Mouse (Mus musculus) stomach, embryonic 15.5 days (tissue): ENCODE results near the gene Numbl. TPM values are rescaled to one million over a fixed set of nuclear protein-coding genes. Genes with fewer than 3 reads are reported as not detected.

Experiments
- ATAC-seq: fragments of 200-750 bp; cut with Nextera tagmentation; 2 replicates; pipeline ENCODE4 v1.8.0; 2017; ENCODE audit warnings: low read depth, moderate number of reproducible peaks, moderate TSS enrichment; ENCODE audit not compliant: insufficient read depth, low FRiP score
- H3K27ac ChIP-seq: fragments of 300-500 bp; sonication (generic); 2 replicates; pipeline ENCODE4 v1.5.1; 2015; ENCODE audit warnings: mild to moderate bottlenecking, inconsistent platforms
- H3K27me3 ChIP-seq: fragments of 300-500 bp; sonication (generic); replicated peaks from 2 replicates; pipeline ENCODE4 v1.6.1; 2015; ENCODE audit warnings: inconsistent platforms
- H3K36me3 ChIP-seq: fragments of 300-500 bp; sonication (generic); 2 replicates; pipeline ENCODE4 v1.6.1; 2015; ENCODE audit warnings: inconsistent platforms
- H3K4me1 ChIP-seq: fragments of 300-500 bp; sonication (generic); 2 replicates; pipeline ENCODE4 v1.6.1; 2015; ENCODE audit warnings: inconsistent platforms
- H3K4me2 ChIP-seq: fragments of 300-500 bp; sonication (generic); 2 replicates; pipeline ENCODE4 v1.6.1; 2015; ENCODE audit warnings: mild to moderate bottlenecking, inconsistent platforms
- H3K4me3 ChIP-seq: fragments of 300-500 bp; sonication (generic); replicated peaks from 2 replicates; pipeline ENCODE4 v1.5.1; 2015; ENCODE audit warnings: inconsistent platforms
- H3K9ac ChIP-seq: fragments of 300-500 bp; sonication (generic); 2 replicates; pipeline ENCODE4 v1.6.1; 2015; ENCODE audit warnings: inconsistent platforms
- H3K9me3 ChIP-seq: fragments of 300-500 bp; sonication (generic); 2 replicates; pipeline ENCODE4 v1.6.1; 2016; ENCODE audit warnings: inconsistent platforms
- WGBS: fragments of 180-500 bp; shearing (Covaris S2); methylation state at CpG from one replicate; pipeline ENCODE4 v1.1.7; 2015; 5-methylcytosine and 5-hydroxymethylcytosine counted together
- polyA plus RNA-seq: library from polyadenylated mRNA; unstranded; fragments of >200 nt; fragmentation: Nextera tagmentation; extraction: Ambion mirVana; gene quantifications from 2 replicates; pipeline ENCODE4 v1.2.1, GENCODE M21; 2015

Numbl gene
- polyA plus RNA-seq, 1 experiment from 2014 or later: 23.4 TPM

GRCm38 (mm10) chr7:27257046-27257851, 984 bp upstream of the Numbl start:
- Histone ChIP-seq H3K27ac (peak overlapping the region; percentile 81), H3K4me1 (peaks cover 25% of the 10 kb centered on the region), H3K4me2 (peak overlapping the region; percentile 84), H3K9ac (no peak overlapping the region), H3K27me3 (no peaks in the 10 kb centered on the region), H3K9me3 (no peaks in the 10 kb centered on the region), H3K4me3 (peak overlapping the region; percentile 74), H3K36me3 (0 out of 2 replicates have a peak, but pooled peaks cover 8% of the 10 kb centered on the region)
- ATAC-seq: 0 out of 2 replicates have a peak, but pooled peaks have one; percentile 1
- WGBS: 37% methylated on average over 27 of the region's 27 CpGs

DNA sequence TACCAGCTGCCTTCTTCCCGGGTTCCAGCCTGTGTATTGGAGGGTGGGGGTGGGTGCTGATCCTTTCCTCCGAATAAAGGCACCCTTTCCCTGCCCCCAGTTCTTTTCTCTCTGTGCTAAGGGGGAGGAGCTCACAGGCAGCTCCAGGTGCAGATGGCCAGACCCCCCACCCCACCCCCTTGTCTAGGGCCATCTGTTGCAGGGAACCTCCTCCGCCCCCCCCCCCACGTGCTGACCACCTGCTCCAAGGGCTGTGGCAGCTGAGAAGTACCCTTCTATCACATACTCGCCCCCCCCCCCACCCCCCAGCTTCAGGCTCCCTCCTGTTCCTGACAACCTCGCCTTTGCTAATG, 405 bp upstream of the Numbl start:
- WGBS: 5% methylated on average over 5 of the region's 6 CpGs
- Histone ChIP-seq H3K9me3 (no peaks in the 10 kb centered on the region), H3K4me3 (peak overlapping the region; percentile 74), H3K27ac (peak overlapping the region; percentile 81), H3K4me1 (peaks cover 25% of the 10 kb centered on the region), H3K36me3 (peaks cover 13% of the 10 kb centered on the region; the same call in 1 of the 2 replicates), H3K4me2 (peak overlapping the region; percentile 84), H3K9ac (no peak overlapping the region), H3K27me3 (no peaks in the 10 kb centered on the region)
- no peak; the same call in 1 of the 2 replicates for ATAC-seq

DNA sequence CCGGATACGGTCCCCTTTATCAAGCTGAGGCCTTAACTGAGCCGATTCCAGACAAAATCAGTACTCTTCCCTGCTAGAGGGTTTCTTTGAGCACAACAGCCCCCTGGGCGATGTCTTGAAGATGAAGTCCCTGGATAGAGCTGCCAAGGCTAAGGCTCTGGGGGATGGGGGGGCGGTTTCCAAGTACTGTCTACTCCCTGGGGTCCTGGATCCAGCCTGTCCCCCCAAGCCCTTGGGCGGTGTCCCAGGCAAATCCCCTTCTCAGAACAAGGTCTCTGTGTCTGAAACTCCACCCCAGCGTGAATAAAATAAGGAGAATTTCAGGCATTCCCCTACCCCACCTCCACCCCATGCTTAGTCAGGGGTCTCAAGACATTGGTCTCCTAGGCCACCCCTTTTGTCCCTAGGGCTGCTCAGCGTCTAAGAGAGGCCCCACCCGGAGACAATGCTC, 1.1 kb downstream of the Numbl start:
- H3K27ac ChIP-seq: peak overlapping the region; percentile 81
- 6% methylated on average over 9 of the region's 9 CpGs for WGBS
- H3K9me3 ChIP-seq: no peaks in the 10 kb centered on the region
- H3K4me1 ChIP-seq: peaks cover 25% of the 10 kb centered on the region
- peak overlapping the region; percentile 74 for H3K4me3 ChIP-seq
- ATAC-seq: no peak
- peak overlapping the region; percentile 84 for H3K4me2 ChIP-seq
- H3K27me3 ChIP-seq: no peaks in the 10 kb centered on the region
- peak overlapping the region; percentile 85 for H3K9ac ChIP-seq
- H3K36me3 ChIP-seq: peaks cover 18% of the 10 kb centered on the region

DNA sequence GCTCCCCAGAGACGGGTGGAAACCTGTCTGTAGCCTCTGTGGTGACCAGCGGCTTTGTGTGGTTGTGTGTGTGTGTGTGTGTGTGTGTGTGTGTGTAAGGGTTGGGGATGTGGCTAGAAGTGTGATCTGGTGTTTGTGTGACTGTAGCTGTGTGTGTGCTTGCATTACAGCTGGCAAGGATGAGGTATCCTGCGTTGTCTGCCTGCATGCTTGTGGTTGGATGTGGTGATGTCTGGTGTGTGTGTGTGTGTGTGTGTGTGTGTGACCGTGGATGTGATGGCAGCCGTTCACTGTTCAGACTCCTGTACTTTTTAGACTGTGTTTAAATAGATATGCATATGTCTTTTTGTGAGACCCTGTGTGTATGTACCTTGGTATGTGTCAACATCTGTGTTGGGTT, 1.5 kb downstream of the Numbl start:
- 28% methylated on average over 5 of the region's 5 CpGs for WGBS
- peak overlapping the region; percentile 74 for H3K4me3 ChIP-seq
- peak overlapping the region; percentile 81 for H3K27ac ChIP-seq
- ATAC-seq: no peak
- peak overlapping the region; percentile 85 for H3K9ac ChIP-seq
- H3K4me2 ChIP-seq: peak overlapping the region; percentile 84
- H3K4me1 ChIP-seq: peaks cover 25% of the 10 kb centered on the region
- H3K36me3 ChIP-seq: peaks cover 21% of the 10 kb centered on the region
- no peaks in the 10 kb centered on the region for H3K27me3 ChIP-seq
- no peaks in the 10 kb centered on the region for H3K9me3 ChIP-seq

- no peak overlapping the region for H3K9ac ChIP-seq
- H3K27me3 ChIP-seq: no peaks in the 10 kb centered on the region
- no peaks in the 10 kb centered on the region for H3K9me3 ChIP-seq
- no peak overlapping the region for H3K4me2 ChIP-seq
- H3K36me3 ChIP-seq: peaks cover 30% of the 10 kb centered on the region
- H3K4me1 ChIP-seq: peaks cover 25% of the 10 kb centered on the region
- WGBS: 78% methylated on average over 7 of the region's 7 CpGs
- H3K27ac ChIP-seq: no peak overlapping the region
- H3K4me3 ChIP-seq: no peak overlapping the region
- ATAC-seq: no peak
Observed at GRCm38 (mm10) chr7:27260856-27261255, 2.6 kb downstream of the Numbl start.

GRCm38 (mm10) chr7:27261888-27262287, 3.7 kb downstream of the Numbl start:
- no peaks in the 10 kb centered on the region for H3K27me3 ChIP-seq
- H3K27ac ChIP-seq: no peak overlapping the region
- peaks cover 24% of the 10 kb centered on the region for H3K4me1 ChIP-seq
- H3K36me3 ChIP-seq: peaks cover 30% of the 10 kb centered on the region
- WGBS: 75% methylated on average over 6 of the region's 6 CpGs
- no peak overlapping the region for H3K4me2 ChIP-seq
- H3K9ac ChIP-seq: no peak overlapping the region
- no peaks in the 10 kb centered on the region for H3K9me3 ChIP-seq
- no peak overlapping the region for H3K4me3 ChIP-seq
- ATAC-seq: no peak

- peaks cover 5% of the 10 kb centered on the region; the same call in 1 of the 2 replicates for H3K4me1 ChIP-seq
- H3K27ac ChIP-seq: no peak overlapping the region
- no peaks in the 10 kb centered on the region for H3K9me3 ChIP-seq
- no peak overlapping the region for H3K4me2 ChIP-seq
- H3K36me3 ChIP-seq: peaks cover 50% of the 10 kb centered on the region
- H3K9ac ChIP-seq: no peak overlapping the region
- no peaks in the 10 kb centered on the region for H3K27me3 ChIP-seq
- H3K4me3 ChIP-seq: no peak overlapping the region
- ATAC-seq: no peak
- WGBS: 83% methylated on average over 12 of the region's 12 CpGs
Observed at GRCm38 (mm10) chr7:27264761-27265160, 6.5 kb downstream of the Numbl start.

GRCm38 (mm10) chr7:27266515-27267128, 8.4 kb downstream of the Numbl start:
- no peaks in the 10 kb centered on the region for H3K9me3 ChIP-seq
- no peaks in the 10 kb centered on the region for H3K4me1 ChIP-seq
- no peak overlapping the region for H3K4me2 ChIP-seq
- peaks cover 59% of the 10 kb centered on the region for H3K36me3 ChIP-seq
- no peak overlapping the region for H3K27ac ChIP-seq
- 73% methylated on average over 20 of the region's 20 CpGs for WGBS
- no peak for ATAC-seq
- H3K27me3 ChIP-seq: no peaks in the 10 kb centered on the region
- H3K9ac ChIP-seq: no peak overlapping the region
- H3K4me3 ChIP-seq: no peak overlapping the region

- peaks cover 53% of the 10 kb centered on the region for H3K36me3 ChIP-seq
- no peaks in the 10 kb centered on the region for H3K4me1 ChIP-seq
- no peak for ATAC-seq
- H3K4me3 ChIP-seq: no peak overlapping the region
- 88% methylated on average over 8 of the region's 8 CpGs for WGBS
- no peak overlapping the region for H3K9ac ChIP-seq
- no peak overlapping the region for H3K27ac ChIP-seq
- no peaks in the 10 kb centered on the region for H3K9me3 ChIP-seq
- H3K4me2 ChIP-seq: no peak overlapping the region
- no peaks in the 10 kb centered on the region for H3K27me3 ChIP-seq
Observed at GRCm38 (mm10) chr7:27271423-27271822, 13.2 kb downstream of the Numbl start.

DNA sequence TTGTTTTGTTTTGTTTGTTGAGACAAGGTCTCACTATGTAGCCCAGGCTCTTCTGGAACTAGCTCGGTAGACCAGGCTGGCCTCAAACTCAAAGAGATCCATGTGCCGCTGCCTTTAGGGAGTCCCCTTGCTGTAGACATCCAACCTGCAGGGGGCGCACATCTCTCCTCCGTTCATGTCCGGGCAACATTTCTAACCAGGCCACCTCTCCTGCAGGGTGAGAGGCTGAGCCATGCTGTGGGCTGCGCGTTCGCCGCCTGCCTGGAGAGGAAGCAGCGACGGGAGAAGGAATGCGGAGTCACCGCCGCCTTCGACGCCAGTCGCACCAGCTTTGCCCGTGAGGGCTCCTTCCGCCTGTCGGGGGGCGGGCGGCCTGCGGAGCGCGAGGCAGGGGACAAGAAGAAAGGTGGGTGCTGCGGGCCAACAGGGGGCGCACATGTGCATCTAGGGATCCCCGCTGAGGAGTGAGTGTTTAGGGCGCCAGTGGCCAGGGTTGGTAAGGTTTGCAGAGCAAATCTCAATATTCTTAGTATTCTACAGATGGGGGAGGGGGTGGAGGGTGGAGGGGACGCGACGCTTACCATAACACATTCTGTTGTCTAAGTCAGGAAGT, 15.6 kb downstream of the Numbl start:
- no peak for ATAC-seq
- Histone ChIP-seq H3K9ac (no peak overlapping the region), H3K4me2 (no peak overlapping the region), H3K27ac (no peak overlapping the region), H3K36me3 (peaks cover 60% of the 10 kb centered on the region), H3K9me3 (no peaks in the 10 kb centered on the region), H3K27me3 (no peaks in the 10 kb centered on the region), H3K4me3 (no peak overlapping the region), H3K4me1 (no peaks in the 10 kb centered on the region)
- WGBS: 61% methylated on average over 32 of the region's 32 CpGs

DNA sequence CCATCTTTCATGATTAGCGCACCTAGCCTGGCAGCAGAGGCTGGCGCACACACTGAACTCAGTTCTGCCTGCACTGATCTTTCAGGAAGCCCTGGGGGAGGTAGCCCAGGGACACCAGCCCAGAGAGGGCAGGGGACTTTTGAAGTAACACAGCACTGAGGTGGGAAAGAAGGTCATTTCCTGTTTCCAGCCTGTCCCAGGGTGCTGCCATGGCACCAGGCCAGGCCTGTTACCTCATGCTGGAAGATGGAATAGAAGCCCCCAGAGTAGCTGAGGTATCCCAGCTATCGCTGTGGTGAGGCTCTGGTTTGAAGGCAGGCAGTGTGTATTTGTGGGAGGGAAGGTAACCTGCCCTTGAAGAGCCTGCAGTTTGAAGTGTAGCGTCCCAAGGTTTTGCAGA, 16.7 kb downstream of the Numbl start:
- Histone ChIP-seq H3K4me3 (no peak overlapping the region), H3K36me3 (peaks cover 49% of the 10 kb centered on the region), H3K27ac (no peak overlapping the region), H3K9ac (no peak overlapping the region), H3K27me3 (no peaks in the 10 kb centered on the region), H3K4me2 (no peak overlapping the region), H3K9me3 (no peaks in the 10 kb centered on the region), H3K4me1 (no peaks in the 10 kb centered on the region)
- ATAC-seq: no peak
- 91% methylated on average over 4 of the region's 4 CpGs for WGBS

DNA sequence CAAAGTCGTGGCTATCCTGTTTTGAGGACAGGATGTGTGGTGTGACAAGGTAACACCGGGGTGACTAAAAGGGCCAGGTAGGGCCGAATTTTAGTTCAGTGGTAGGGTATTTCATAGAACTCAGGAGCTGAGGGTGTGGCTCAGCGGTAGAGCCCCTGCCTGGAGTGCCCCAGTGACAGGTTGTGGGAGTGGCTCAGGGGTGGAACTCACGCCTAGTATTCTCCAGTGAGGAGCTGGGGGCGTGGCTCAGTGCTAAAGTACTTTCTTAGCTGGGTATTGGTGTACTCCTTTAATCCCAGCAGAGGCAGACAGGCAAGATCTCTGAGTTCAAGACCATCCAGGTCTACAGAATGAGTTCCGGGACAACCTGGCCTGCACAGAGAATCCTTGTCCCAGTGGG, 17.8 kb downstream of the Numbl start:
- no peaks in the 10 kb centered on the region for H3K9me3 ChIP-seq
- no peak overlapping the region for H3K4me3 ChIP-seq
- no peak overlapping the region for H3K27ac ChIP-seq
- no peaks in the 10 kb centered on the region for H3K27me3 ChIP-seq
- H3K4me1 ChIP-seq: no peaks in the 10 kb centered on the region
- peaks cover 49% of the 10 kb centered on the region for H3K36me3 ChIP-seq
- ATAC-seq: peak; percentile 58
- no peak overlapping the region for H3K4me2 ChIP-seq
- 60% methylated on average over 7 of the region's 7 CpGs for WGBS
- no peak overlapping the region for H3K9ac ChIP-seq
